Mouse (Mus musculus): ENCODE measurements around the gene Madd. TPM values are rescaled to one million over a fixed set of nuclear protein-coding genes. Genes with fewer than 3 reads are reported as not detected.

Madd gene
- 31.9 and 36.3 TPM in 2 replicates for polyA plus RNA-seq (2015; fragmentation: Nextera tagmentation; extraction: Ambion mirVana)

GRCm38 (mm10) chr2:91183711-91184405, at the start of gene Madd:
Gene Madd (minus strand): TSS chr2:91183837.

GRCm38 (mm10) chr2:91202222-91202971, 18.8 kb upstream of the Madd start, which contains the start of the genes Nr1h3 and Acp2:
Gene Nr1h3 (minus strand): TSS chr2:91202834.
Gene Acp2 (plus strand): TSS chr2:91202885.

GRCm38 (mm10) chr2:91117585-91118275, 65.9 kb downstream of the Madd start, which contains the start of gene Mybpc3:
Gene Mybpc3 (plus strand): TSS chr2:91118144.

Other genes with a start within 250 kb of the Madd start
- gene Celf1, start 243.5 kb downstream of the Madd start, polyA plus RNA-seq (2015; fragmentation: Nextera tagmentation; extraction: Ambion mirVana): 49.7 and 53.5 TPM in 2 replicates
- gene Rapsn, start 148.2 kb downstream of the Madd start, polyA plus RNA-seq (2015; fragmentation: Nextera tagmentation; extraction: Ambion mirVana): 1.3 and 1.5 TPM in 2 replicates
- gene Psmc3, start 129.8 kb downstream of the Madd start, polyA plus RNA-seq (2015; fragmentation: Nextera tagmentation; extraction: Ambion mirVana): 229 and 245 TPM in 2 replicates
- gene Slc39a13, start 113.4 kb downstream of the Madd start, polyA plus RNA-seq (2015; fragmentation: Nextera tagmentation; extraction: Ambion mirVana): 28.0 and 30.3 TPM in 2 replicates
- 7.3 and 7.9 TPM in 2 replicates for gene Spi1, start 101.4 kb downstream of the Madd start, polyA plus RNA-seq (2015; fragmentation: Nextera tagmentation; extraction: Ambion mirVana)
- 0.09 TPM in 1 of 2 replicates, not detected in the other for gene Mybpc3, start 65.7 kb downstream of the Madd start, polyA plus RNA-seq (2015; fragmentation: Nextera tagmentation; extraction: Ambion mirVana)
- 2.1 and 2.5 TPM in 2 replicates for gene Nr1h3, start 19.0 kb upstream of the Madd start, polyA plus RNA-seq (2015; fragmentation: Nextera tagmentation; extraction: Ambion mirVana)
- 29.8 and 31.3 TPM in 2 replicates for gene Acp2, start 19.0 kb upstream of the Madd start, polyA plus RNA-seq (2015; fragmentation: Nextera tagmentation; extraction: Ambion mirVana)
- gene Ddb2, start 53.1 kb upstream of the Madd start, polyA plus RNA-seq (2015; fragmentation: Nextera tagmentation; extraction: Ambion mirVana): 11.7 and 13.5 TPM in 2 replicates
- gene Pacsin3, start 72.1 kb upstream of the Madd start, polyA plus RNA-seq (2015; fragmentation: Nextera tagmentation; extraction: Ambion mirVana): 28.1 and 28.7 TPM in 2 replicates
- gene Arfgap2, start 81.1 kb upstream of the Madd start, polyA plus RNA-seq (2015; fragmentation: Nextera tagmentation; extraction: Ambion mirVana): 51.3 and 54.3 TPM in 2 replicates

All from neural tube, postnatal 0 days (tissue).